Comparison of ENCODE assay signal across 8 mouse cellular contexts in genomic region chr7:73741392-73741791, GRCm38 (mm10). TPM values are rescaled to one million over a fixed set of nuclear protein-coding genes. Genes with fewer than 3 reads are reported as not detected.
DNase-seq lines count a peak whose midpoint lies in the region; ATAC-seq and TF ChIP-seq lines count a peak whose summit lies in the region.

No protein-coding gene starts in this region.

- peaks cover 53% of the 10 kb centered on the region for H3K27me3 ChIP-seq in forebrain, embryonic 10.5 days (ENCODE audit: poor library complexity, severe bottlenecking)
- H3K27me3 ChIP-seq in forebrain, embryonic 11.5 days (ENCODE audit: control insufficient read depth, insufficient read depth, low read length): peaks cover 14% of the 10 kb centered on the region
- H3K27me3 ChIP-seq in embryonic facial prominence, embryonic 10.5 days (replicated peaks; ENCODE audit: low read depth, poor library complexity, severe bottlenecking): peaks cover 50% of the 10 kb centered on the region
- no peaks in the 10 kb centered on the region for H3K27me3 ChIP-seq in hindbrain, embryonic 16.5 days (replicated peaks; ENCODE audit: control insufficient read depth, insufficient read depth, low read length)
- H3K27me3 ChIP-seq in midbrain, embryonic 10.5 days (ENCODE audit: low read depth, poor library complexity, severe bottlenecking): peaks cover 52% of the 10 kb centered on the region
- H3K27me3 ChIP-seq in cerebellum, adult 2 months (ENCODE audit: control insufficient read depth, insufficient read depth, low read length): peaks cover 1% of the 10 kb centered on the region; the same call in 1 of the 2 replicates

- no peak for DNase-seq in forebrain, embryonic 10.5 days (ENCODE audit: extremely low spot score, low spot score)
- DNase-seq in forebrain, embryonic 11.5 days (ENCODE audit: low spot score): no peak
- DNase-seq in embryonic facial prominence, embryonic 10.5 days (ENCODE audit: low spot score): peak; percentile 26
- DNase-seq in midbrain, embryonic 10.5 days (ENCODE audit: low spot score): no peak
- no peak for DNase-seq in cerebellum, postnatal 10 days
- no peak for DNase-seq in gastrocnemius, postnatal 10 days
- no peak for DNase-seq in cerebellum, adult 2 months

- peak overlapping the region; percentile 69 for H3K4me3 ChIP-seq in forebrain, embryonic 10.5 days
- H3K4me3 ChIP-seq in forebrain, embryonic 11.5 days (ENCODE audit: low read depth, low read length): no peak overlapping the region; the same call in 1 of the 2 replicates
- peak overlapping the region; percentile 78 for H3K4me3 ChIP-seq in embryonic facial prominence, embryonic 10.5 days
- peak overlapping the region; percentile 69 for H3K4me3 ChIP-seq in hindbrain, embryonic 16.5 days (ENCODE audit: low read length)
- H3K4me3 ChIP-seq in midbrain, embryonic 10.5 days: peak overlapping the region; percentile 71
- H3K4me3 ChIP-seq in cerebellum, adult 2 months (replicated peaks; ENCODE audit: insufficient read depth, low read depth, low read length): no peak overlapping the region

- H3K36me3 ChIP-seq in forebrain, embryonic 10.5 days (replicated peaks): no peaks in the 10 kb centered on the region
- H3K36me3 ChIP-seq in forebrain, embryonic 11.5 days (ENCODE audit: control insufficient read depth, insufficient read depth, low read length): no peaks in the 10 kb centered on the region
- H3K36me3 ChIP-seq in embryonic facial prominence, embryonic 10.5 days (replicated peaks): no peaks in the 10 kb centered on the region
- no peaks in the 10 kb centered on the region for H3K36me3 ChIP-seq in hindbrain, embryonic 16.5 days (ENCODE audit: control insufficient read depth, insufficient read depth, low read length)
- no peaks in the 10 kb centered on the region for H3K36me3 ChIP-seq in midbrain, embryonic 10.5 days

- H3K4me1 ChIP-seq in forebrain, embryonic 10.5 days: peaks cover 20% of the 10 kb centered on the region
- no peaks in the 10 kb centered on the region for H3K4me1 ChIP-seq in forebrain, embryonic 11.5 days (replicated peaks; ENCODE audit: control insufficient read depth, insufficient read depth, low read length)
- peaks cover 26% of the 10 kb centered on the region for H3K4me1 ChIP-seq in embryonic facial prominence, embryonic 10.5 days
- peaks cover 12% of the 10 kb centered on the region for H3K4me1 ChIP-seq in hindbrain, embryonic 16.5 days (ENCODE audit: control insufficient read depth, insufficient read depth, low read depth, low read length)
- H3K4me1 ChIP-seq in midbrain, embryonic 10.5 days: peaks cover 18% of the 10 kb centered on the region
- H3K4me1 ChIP-seq in cerebellum, adult 2 months (ENCODE audit: control insufficient read depth, insufficient read depth, low read length): no peaks in the 10 kb centered on the region

- no peaks in the 10 kb centered on the region for H3K9me3 ChIP-seq in forebrain, embryonic 10.5 days
- H3K9me3 ChIP-seq in forebrain, embryonic 11.5 days (ENCODE audit: control insufficient read depth, low read length): no peaks in the 10 kb centered on the region
- no peaks in the 10 kb centered on the region for H3K9me3 ChIP-seq in embryonic facial prominence, embryonic 10.5 days
- no peaks in the 10 kb centered on the region for H3K9me3 ChIP-seq in hindbrain, embryonic 16.5 days (ENCODE audit: control insufficient read depth, low read length)
- H3K9me3 ChIP-seq in midbrain, embryonic 10.5 days (replicated peaks): no peaks in the 10 kb centered on the region

- H3K4me2 ChIP-seq in forebrain, embryonic 11.5 days (ENCODE audit: low read depth, low read length, severe bottlenecking): no peak overlapping the region
- peak overlapping the region; percentile 74 for H3K4me2 ChIP-seq in hindbrain, embryonic 16.5 days (ENCODE audit: low read length)

- WGBS in forebrain, embryonic 10.5 days: 65% methylated on average over 5 of the region's 5 CpGs
- 59% methylated on average over 5 of the region's 5 CpGs for WGBS in forebrain, embryonic 11.5 days
- WGBS in embryonic facial prominence, embryonic 10.5 days: 51% methylated on average over 5 of the region's 5 CpGs
- WGBS in hindbrain, embryonic 16.5 days: 55% methylated on average over 5 of the region's 5 CpGs
- 66% methylated on average over 5 of the region's 5 CpGs for WGBS in midbrain, embryonic 10.5 days
- WGBS in cerebellum, adult 2 months: 65% methylated on average over 5 of the region's 5 CpGs

- no peak overlapping the region for H3K9ac ChIP-seq in forebrain, embryonic 11.5 days (ENCODE audit: low read length)
- H3K9ac ChIP-seq in hindbrain, embryonic 16.5 days (ENCODE audit: low read depth, low read length): no peak overlapping the region

- no peak overlapping the region; the same call in 1 of the 2 replicates for H3K27ac ChIP-seq in forebrain, embryonic 10.5 days
- H3K27ac ChIP-seq in forebrain, embryonic 11.5 days (ENCODE audit: low read depth, low read length): no peak overlapping the region
- no peak overlapping the region for H3K27ac ChIP-seq in embryonic facial prominence, embryonic 10.5 days (replicated peaks)
- no peak overlapping the region for H3K27ac ChIP-seq in hindbrain, embryonic 16.5 days (ENCODE audit: low read depth, low read length)
- H3K27ac ChIP-seq in midbrain, embryonic 10.5 days (replicated peaks): no peak overlapping the region
- H3K27ac ChIP-seq in cerebellum, adult 2 months (ENCODE audit: insufficient read depth, low read length): no peak overlapping the region

- TF ChIP-seq CTCF in cerebellum, adult 2 months (IDR thresholded peaks at IDR 0.05; ENCODE audit: borderline replicate concordance, insufficient read depth, low read depth, low read length): no peak

- no peak for ATAC-seq in forebrain, embryonic 11.5 days (replicated peaks; ENCODE audit: low FRiP score)
- ATAC-seq in hindbrain, embryonic 16.5 days: no peak

- no peak for TF ChIP-seq POLR2A in cerebellum, adult 2 months (IDR thresholded peaks at IDR 0.05; ENCODE audit: borderline replicate concordance, insufficient read depth, low read length)

RNA-seq across cellular contexts. Expression of gene Fam174b, which starts 1.3 kb away (rescaled TPM):
- polyA plus RNA-seq in forebrain, embryonic 10.5 days (2016; fragmentation: Nextera tagmentation; extraction: Ambion mirVana): 13.4 and 15.1 TPM in 2 replicates
- polyA plus RNA-seq in forebrain, embryonic 11.5 days (2014; fragmentation: Nextera tagmentation; extraction: Ambion mirVana): 19.7 and 20.3 TPM in 2 replicates
- 20.2 and 24.5 TPM in 2 replicates for polyA plus RNA-seq in embryonic facial prominence, embryonic 10.5 days (2016; fragmentation: Nextera tagmentation; extraction: Ambion mirVana)
- polyA plus RNA-seq in hindbrain, embryonic 16.5 days (2015; fragmentation: Nextera tagmentation; extraction: Ambion mirVana): 38.1 and 43.3 TPM in 2 replicates
- 21.6 and 25.7 TPM in 2 replicates for polyA plus RNA-seq in midbrain, embryonic 10.5 days (2016; fragmentation: Nextera tagmentation; extraction: Ambion mirVana)
- total RNA-seq in gastrocnemius, postnatal 10 days (2021): 1 to 10 TPM; 4.5 to 5.8 TPM
- polyA plus RNA-seq in cerebellum, adult 2 months (2012; rRNA removed): 25.1 and 29.5 TPM in 2 replicates

Comparison
In these comparisons a context has a peak if more than half of its experiments do, and no peak if none do; other contexts are left out.
1. H3K4me3 ChIP-seq: peak in forebrain, embryonic 10.5 days (single experiment), embryonic facial prominence, embryonic 10.5 days (single experiment), hindbrain, embryonic 16.5 days (single experiment) and midbrain, embryonic 10.5 days (single experiment); none in forebrain, embryonic 11.5 days (single experiment) and cerebellum, adult 2 months (single experiment).